Mouse (Mus musculus) kidney, postnatal 14 days (tissue): Measurements from ENCODE around the gene Baiap2.

ENCODE experiments used
- DNase-seq: peaks from one replicate; pipeline ENCODE4 v3.0.0; 2022; ENCODE audit warnings: mixed read lengths

Baiap2 gene

GRCm38 (mm10) chr11:119981769-119982168 lies 39.2 kb downstream of the Baiap2 start:
- no peak for DNase-seq

GRCm38 (mm10) chr11:119982236-119982635 lies 39.7 kb downstream of the Baiap2 start:
- no peak for DNase-seq

GRCm38 (mm10) chr11:119983151-119983550 lies 40.6 kb downstream of the Baiap2 start:
- peak; percentile 49 for DNase-seq

DNA sequence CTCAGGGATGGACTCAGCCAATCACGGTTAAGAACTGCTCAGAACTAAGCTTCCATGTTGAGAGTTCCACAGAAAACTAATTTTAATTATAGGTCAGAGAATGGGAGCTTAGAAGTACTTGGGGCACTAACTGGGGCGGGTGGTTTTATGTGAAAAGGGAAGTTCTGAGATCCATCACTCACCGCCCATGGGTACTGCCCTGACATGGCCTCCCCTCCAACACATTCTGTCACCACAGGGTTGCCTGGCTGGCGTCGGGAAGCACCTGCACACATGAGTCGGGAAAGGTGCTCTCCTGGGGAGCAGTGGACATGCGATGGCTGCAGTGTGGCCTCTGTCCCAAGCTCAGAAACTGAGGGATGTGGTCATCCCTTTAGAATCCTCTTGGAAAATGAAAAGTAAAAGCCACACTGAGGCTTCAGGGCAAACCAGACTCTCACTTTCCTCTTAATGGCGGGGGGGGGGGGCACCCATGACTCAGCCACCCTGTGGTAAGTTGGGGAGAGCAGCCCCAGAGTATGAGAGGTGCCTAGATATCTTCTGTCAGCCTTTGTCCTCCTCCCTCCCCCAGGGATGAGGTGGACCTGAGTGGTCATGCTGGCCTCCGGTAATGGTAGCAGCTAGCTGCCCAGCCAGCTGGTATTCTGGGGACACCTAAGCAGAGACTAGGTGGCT lies 44.3 kb downstream of the Baiap2 start:
- no peak for DNase-seq

DNA sequence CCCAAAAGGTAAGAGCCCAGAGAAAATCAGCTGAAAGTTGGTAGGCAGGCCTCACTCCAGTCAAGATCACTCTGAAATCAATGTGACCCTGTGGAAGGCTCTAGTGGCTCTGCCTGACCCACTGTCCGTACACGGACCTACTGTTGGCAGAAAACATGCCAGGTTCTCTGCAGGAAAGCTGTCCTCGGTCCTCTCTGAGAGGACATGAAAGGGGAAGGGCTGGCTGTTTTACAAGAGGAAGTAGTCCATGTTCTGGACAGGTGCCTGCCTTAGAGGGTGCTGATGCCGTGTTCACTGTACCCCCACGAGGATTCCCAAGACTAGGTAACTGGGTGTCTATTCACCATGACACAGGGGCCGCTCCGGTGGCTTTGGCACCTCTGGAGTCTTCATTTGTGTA lies 45.3 kb downstream of the Baiap2 start:
- DNase-seq: no peak

- peak; percentile 75 for DNase-seq
Measured at GRCm38 (mm10) chr11:119988391-119988790, 45.8 kb downstream of the Baiap2 start.

DNA sequence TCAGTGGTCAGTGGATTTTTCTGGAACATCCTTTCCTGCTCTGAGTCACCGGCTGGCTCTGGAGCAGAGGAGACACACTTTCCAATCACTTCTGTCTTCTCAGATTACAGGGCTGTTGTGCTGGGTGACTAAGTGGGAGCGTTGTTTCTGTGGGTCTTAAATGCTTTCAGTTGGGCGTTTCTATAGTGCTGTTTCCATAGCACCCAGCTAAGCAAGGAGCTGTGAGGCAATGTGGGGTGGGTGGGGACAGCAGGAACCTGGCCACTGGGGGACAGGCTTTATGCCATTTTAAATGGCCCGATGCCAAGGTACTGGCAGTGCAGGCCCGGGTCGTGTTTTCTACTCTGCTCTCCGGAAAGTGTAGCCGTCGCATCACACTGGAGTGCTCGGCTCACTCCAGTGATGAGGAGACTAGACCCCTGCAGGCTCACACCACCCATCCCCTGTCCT lies 46.6 kb downstream of the Baiap2 start:
- DNase-seq: peak; percentile 54

DNA sequence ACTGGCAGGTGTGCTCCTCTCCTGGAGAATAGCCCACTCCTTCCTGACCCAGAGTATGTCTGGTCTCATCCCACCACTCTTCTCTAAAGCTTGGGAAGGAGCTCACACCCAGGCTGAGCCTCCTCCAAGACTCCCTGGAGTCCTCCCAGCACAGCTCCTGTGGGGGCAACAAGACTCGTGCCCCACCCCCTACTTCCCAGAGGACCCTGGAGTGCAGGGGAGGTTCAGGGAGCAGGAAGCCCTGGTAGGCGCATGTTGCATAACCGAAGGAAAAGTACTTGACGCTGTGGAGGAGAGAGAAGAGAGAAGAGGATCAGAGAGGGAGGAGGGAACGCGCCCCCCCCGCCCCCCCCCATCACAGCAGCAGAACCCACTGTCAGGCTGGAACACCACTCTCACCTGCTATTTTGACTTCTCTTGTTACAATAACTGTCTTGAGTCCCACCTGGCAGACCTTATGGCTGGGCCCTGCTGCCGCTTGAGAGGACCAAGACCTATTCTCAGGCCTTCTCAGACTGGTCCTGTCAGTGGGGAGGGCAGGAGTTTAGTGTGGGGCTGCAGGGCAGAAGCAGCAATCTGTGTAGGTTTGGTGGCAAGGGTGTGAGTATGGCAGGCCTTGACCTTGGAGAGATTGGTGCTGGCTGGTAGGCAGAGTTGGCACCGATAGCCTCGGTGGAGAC lies 48.2 kb downstream of the Baiap2 start:
- DNase-seq: no peak

GRCm38 (mm10) chr11:119991338-119991678 lies 48.7 kb downstream of the Baiap2 start:
- peak; percentile 90 for DNase-seq

DNA sequence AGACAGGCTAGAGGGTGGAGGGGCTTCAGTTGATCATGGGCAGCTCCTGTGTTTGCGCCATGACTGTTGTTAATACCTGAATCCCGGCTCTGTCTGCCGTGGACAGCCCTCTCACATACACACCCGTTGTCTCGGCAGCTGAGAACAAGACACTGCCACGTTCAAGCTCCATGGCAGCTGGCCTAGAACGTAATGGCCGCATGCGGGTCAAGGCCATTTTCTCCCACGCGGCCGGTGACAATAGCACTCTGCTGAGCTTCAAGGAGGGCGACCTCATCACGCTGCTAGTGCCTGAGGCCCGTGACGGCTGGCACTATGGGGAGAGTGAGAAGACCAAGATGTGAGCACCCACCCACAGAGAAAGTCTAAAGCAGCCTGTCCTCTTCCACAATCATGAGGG lies 54.8 kb downstream of the Baiap2 start:
- no peak for DNase-seq

- DNase-seq: no peak
Measured at GRCm38 (mm10) chr11:120002041-120002440, 59.5 kb downstream of the Baiap2 start.

- no peak for DNase-seq
Measured at GRCm38 (mm10) chr11:120002634-120003220, 60.2 kb downstream of the Baiap2 start.

GRCm38 (mm10) chr11:120005434-120006317 lies 63.1 kb downstream of the Baiap2 start:
- no peak for DNase-seq

DNA sequence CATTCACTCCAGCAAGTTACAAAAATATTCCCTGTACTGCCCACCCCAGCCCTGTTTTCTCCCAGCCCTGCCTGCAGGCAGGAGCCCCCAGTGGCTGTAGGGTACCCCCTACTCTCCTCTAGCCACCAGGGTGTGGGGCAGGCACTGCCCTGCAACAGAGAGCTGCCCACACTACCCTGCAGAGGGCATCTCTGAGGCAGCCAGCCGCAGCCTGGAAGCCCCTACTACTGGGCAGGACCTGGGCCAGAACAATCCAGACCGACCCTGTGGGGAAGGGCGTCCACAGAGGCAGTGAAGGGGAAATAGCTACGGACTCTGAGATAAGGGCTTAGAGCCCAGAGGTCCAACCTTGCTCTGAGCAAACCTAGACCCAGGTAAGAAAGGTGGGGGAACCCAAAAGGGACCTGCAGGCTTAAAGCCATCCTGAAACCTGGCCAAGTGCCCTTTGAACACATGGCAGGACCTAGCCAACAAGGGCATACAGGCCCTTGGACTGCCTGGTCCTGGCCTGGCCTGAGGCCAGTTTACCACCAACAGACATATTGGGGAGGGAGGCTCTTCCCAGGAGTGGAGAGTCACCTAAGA lies 65.0 kb downstream of the Baiap2 start:
- peak; percentile 84 for DNase-seq

- DNase-seq: no peak
Measured at GRCm38 (mm10) chr11:120008501-120008900, 65.9 kb downstream of the Baiap2 start.

- DNase-seq: no peak
Measured at GRCm38 (mm10) chr11:120008956-120009355, 66.4 kb downstream of the Baiap2 start.

GRCm38 (mm10) chr11:120009937-120010336 lies 67.4 kb downstream of the Baiap2 start:
- no peak for DNase-seq

- no peak for DNase-seq
Measured at GRCm38 (mm10) chr11:120011114-120011760, 68.7 kb downstream of the Baiap2 start.

- DNase-seq: peak; percentile 43
Measured at GRCm38 (mm10) chr11:120011761-120012560, 69.4 kb downstream of the Baiap2 start.

- no peak for DNase-seq
Measured at GRCm38 (mm10) chr11:120012702-120013101, 70.1 kb downstream of the Baiap2 start.

DNA sequence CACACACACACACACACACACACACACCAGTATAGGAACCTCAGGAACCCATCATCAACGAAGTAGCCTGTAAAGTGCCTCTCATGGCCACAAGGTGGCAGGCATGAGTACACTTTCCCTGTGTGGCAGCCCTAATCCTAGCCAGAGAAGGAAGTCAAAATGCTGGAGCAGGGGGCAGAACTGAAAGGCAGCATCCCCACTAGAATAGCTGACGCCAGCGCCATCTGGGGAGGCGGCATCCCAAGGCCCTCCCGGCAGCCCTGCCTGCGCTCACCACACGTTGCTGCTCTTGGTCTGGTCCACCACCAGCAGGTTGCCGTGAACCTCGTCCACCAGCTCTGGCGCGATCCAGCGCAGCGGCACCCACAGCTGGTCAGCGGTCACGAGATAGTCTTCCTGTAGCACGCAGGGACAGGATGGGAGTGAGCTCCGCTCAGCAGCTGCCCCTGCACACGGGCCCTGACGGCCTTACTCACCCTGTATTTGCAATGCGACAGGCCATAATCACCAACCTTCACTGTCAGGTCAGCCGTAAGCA lies 70.7 kb downstream of the Baiap2 start:
- peak; percentile 90 for DNase-seq
